Mouse (Mus musculus) liver, embryonic 14.5 days (tissue): ENCODE measurements around the gene Cux2. TPM values are rescaled to one million over a fixed set of nuclear protein-coding genes. Genes with fewer than 3 reads are reported as not detected.

Source experiments
- ATAC-seq: fragments of 200-750 bp; cut with Nextera tagmentation; 2 replicates; pipeline ENCODE4 v1.8.0; 2017; ENCODE audit warnings: moderate number of reproducible peaks, mild to moderate bottlenecking, moderate library complexity; ENCODE audit not compliant: insufficient read depth
- DNase-seq, 3 experiments: peaks; one replicate each; pipeline ENCODE4 v3.0.0-alpha.2; 2012 to 2013; ENCODE audit warnings: low read depth in 3 of 3, low spot score in 3 of 3
- H3K27ac ChIP-seq: fragments of 300-500 bp; sonication (generic); 2 replicates; pipeline ENCODE4 v1.5.1; 2014; ENCODE audit warnings: moderate library complexity, mild to moderate bottlenecking, control low read depth, inconsistent platforms
- H3K27me3 ChIP-seq: fragments of 300-500 bp; sonication (generic); 2 replicates; pipeline ENCODE4 v1.6.1; 2014; ENCODE audit warnings: mild to moderate bottlenecking, low read length, moderate library complexity; ENCODE audit not compliant: control insufficient read depth, insufficient read depth
- H3K36me3 ChIP-seq: fragments of 300-500 bp; sonication (generic); replicated peaks from 2 replicates; pipeline ENCODE4 v1.6.1; 2014; ENCODE audit warnings: low read depth; ENCODE audit not compliant: control insufficient read depth, insufficient read depth
- H3K4me1 ChIP-seq, 2 experiments: fragments of 200-500 bp in 1 of 2; fragments of 300-500 bp in 1 of 2; sonication (generic) in 1 of 2; replicated peaks; 2 replicates each; pipeline ENCODE4 v1.6.1; 2012 to 2014; ENCODE audit warnings: antibody characterized with exemption in 1 of 2, inconsistent platforms in 1 of 2, low read length in 1 of 2; ENCODE audit not compliant: control insufficient read depth in 2 of 2, insufficient read depth in 2 of 2
- H3K4me2 ChIP-seq: fragments of 300-500 bp; sonication (generic); 2 replicates; pipeline ENCODE4 v1.6.1; 2014; ENCODE audit warnings: low read depth, mild to moderate bottlenecking, control low read depth, moderate library complexity
- H3K4me3 ChIP-seq, 2 experiments: fragments of 200-500 bp in 1 of 2; fragments of 300-500 bp in 1 of 2; sonication (generic) in 1 of 2; 2 replicates each; pipeline ENCODE4 v1.5.1; 2012 to 2014; ENCODE audit warnings: low read depth in 2 of 2, low read length in 2 of 2, mild to moderate bottlenecking in 2 of 2, control low read depth in 1 of 2, inconsistent platforms in 1 of 2, moderate library complexity in 1 of 2; ENCODE audit not compliant: insufficient read depth in 1 of 2
- H3K9ac ChIP-seq: fragments of 300-500 bp; sonication (generic); replicated peaks from 2 replicates; pipeline ENCODE4 v1.6.1; 2014; ENCODE audit warnings: mild to moderate bottlenecking, control low read depth, moderate library complexity
- H3K9me3 ChIP-seq: fragments of 300-500 bp; sonication (generic); 2 replicates; pipeline ENCODE4 v1.6.1; 2016; ENCODE audit warnings: low read length, mixed read lengths; ENCODE audit not compliant: control insufficient read depth
- CTCF ChIP-seq: IDR thresholded peaks from 2 replicates; pipeline ENCODE4 v1.5.1; 2016; ENCODE audit warnings: antibody characterized with exemption, low read depth, control low read depth
- EP300 ChIP-seq: IDR thresholded peaks from 2 replicates; pipeline ENCODE4 v1.6.1; 2016; ENCODE audit warnings: antibody characterized with exemption, low read depth
- WGBS: fragments of 180-500 bp; shearing (Covaris S2); extraction: QIAGEN DNeasy Blood & Tissue Kit; methylation state at CpG from one replicate; pipeline ENCODE4 v1.1.7; 2014; ENCODE audit not compliant: insufficient replicate concordance; 5-methylcytosine and 5-hydroxymethylcytosine counted together
- polyA plus RNA-seq, 2 experiments: library from polyadenylated mRNA; depleted of rRNA in 1 of 2; stranded (reverse) in 1 of 2; unstranded in 1 of 2; fragments of >200 nt; fragmentation: Nextera tagmentation in 1 of 2; extraction: Ambion mirVana in 1 of 2; gene quantifications; 2 replicates each; pipeline versions ENCODE4 v1.2.1 to v1.2.3; 2012 to 2014

Gene Cux2
- polyA plus RNA-seq, 2 experiments = 1.0 to 1.4 TPM

DNA sequence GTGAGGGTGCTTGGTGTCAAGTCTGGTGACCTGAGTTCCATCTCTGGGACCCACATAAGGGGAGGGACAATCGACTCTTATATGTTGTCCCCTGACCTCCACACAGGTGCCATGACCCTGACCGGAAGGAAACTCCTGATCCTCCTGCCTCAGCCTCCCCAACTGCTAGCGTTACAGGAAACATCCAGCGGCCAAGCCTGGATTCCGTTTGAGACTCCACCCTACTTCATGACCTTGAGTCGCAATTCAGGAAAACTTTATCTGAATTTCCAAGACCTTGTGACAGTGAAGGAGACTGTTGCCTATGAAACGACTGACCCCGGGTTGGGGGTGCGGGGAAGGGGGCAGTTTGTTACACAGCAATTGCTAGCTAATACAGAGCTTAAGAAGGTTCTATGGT is 208.4 kb downstream of the Cux2 start:
- Histone ChIP-seq H3K4me2 (no peak overlapping the region), H3K27ac (no peak overlapping the region), H3K27me3 (peaks cover 11% of the 10 kb centered on the region), H3K9me3 (no peaks in the 10 kb centered on the region), H3K4me1 (peaks cover 13 to 21% of the 10 kb centered on the region in 2 experiments), H3K36me3 (no peaks in the 10 kb centered on the region), H3K4me3 (no peak overlapping the region), H3K9ac (no peak overlapping the region)
- TF ChIP-seq EP300 (no peak), CTCF (no peak)
- DNase-seq (no peak), ATAC-seq (no peak)
- WGBS = 82% methylated on average over 9 of the region's 9 CpGs

GRCm38 (mm10) chr5:121839128-121839473 is 210.8 kb downstream of the Cux2 start:
- no peaks in the 10 kb centered on the region for H3K36me3 ChIP-seq
- ATAC-seq (no peak), DNase-seq (no peak)
- H3K4me2 ChIP-seq = peak overlapping the region; percentile 84
- WGBS = 26% methylated on average over 7 of the region's 7 CpGs
- no peaks in the 10 kb centered on the region for H3K9me3 ChIP-seq
- TF ChIP-seq EP300 (no peak), CTCF (no peak)
- peak overlapping the region in 1 of 2 experiments; percentile 80; a peak in 2 of 4 replicates for H3K4me3 ChIP-seq
- H3K27ac ChIP-seq = no peak overlapping the region
- peak overlapping the region; percentile 57; the same call in 1 of the 2 replicates for H3K9ac ChIP-seq
- peaks cover 11% of the 10 kb centered on the region for H3K27me3 ChIP-seq
- peaks cover 28 to 31% of the 10 kb centered on the region in 2 experiments for H3K4me1 ChIP-seq

DNA sequence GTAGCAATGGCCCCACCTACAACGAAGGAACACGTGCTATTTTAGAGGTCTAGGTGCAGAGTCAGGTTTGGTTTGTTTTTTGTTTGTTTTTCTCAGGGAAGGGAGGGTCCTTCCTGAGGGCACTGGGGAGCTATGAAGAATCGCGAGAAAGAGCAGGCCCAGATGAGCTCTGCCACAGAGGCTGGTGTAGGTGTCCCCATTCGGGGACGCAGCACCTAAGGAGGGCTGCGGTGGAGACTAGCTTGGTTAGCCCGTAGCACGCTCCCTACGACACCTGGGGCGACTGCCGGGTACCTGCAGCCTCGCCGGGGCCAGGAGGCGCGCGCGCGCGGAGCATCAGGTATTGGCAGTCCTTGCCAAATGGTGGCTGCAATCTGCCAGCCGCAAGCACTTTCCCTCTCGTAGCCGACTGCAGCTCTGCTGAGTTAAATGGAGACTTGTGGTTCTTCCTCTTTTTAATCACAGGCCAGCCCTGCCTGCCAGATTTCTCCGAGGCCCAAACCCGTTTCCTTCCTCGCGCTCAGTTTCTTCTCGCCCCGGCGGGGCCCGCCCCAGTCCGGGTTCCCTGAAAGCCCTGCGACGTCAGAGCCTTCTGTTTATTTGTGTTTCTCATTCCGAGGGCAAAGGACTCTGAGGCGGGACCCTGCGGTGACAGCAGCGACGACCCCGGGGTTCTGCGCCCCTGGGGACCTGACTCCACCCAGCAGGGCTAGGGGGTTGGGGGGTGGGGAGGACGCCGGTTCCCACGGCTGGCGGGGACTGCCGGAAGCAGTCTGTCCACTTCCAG is 211.4 kb downstream of the Cux2 start:
- WGBS = 2% methylated on average over 46 of the region's 46 CpGs
- DNase-seq (no peak), ATAC-seq (no peak)
- Histone ChIP-seq H3K9ac (peak overlapping the region; percentile 57), H3K27me3 (peaks cover 7% of the 10 kb centered on the region), H3K4me3 (peak overlapping the region; percentile 41 to 80), H3K4me2 (peak overlapping the region; percentile 84), H3K9me3 (no peaks in the 10 kb centered on the region), H3K36me3 (no peaks in the 10 kb centered on the region), H3K4me1 (peaks cover 27 to 31% of the 10 kb centered on the region in 2 experiments), H3K27ac (peak overlapping the region; percentile 36; the same call in 1 of the 2 replicates)
- TF ChIP-seq EP300 (no peak), CTCF (no peak)

DNA sequence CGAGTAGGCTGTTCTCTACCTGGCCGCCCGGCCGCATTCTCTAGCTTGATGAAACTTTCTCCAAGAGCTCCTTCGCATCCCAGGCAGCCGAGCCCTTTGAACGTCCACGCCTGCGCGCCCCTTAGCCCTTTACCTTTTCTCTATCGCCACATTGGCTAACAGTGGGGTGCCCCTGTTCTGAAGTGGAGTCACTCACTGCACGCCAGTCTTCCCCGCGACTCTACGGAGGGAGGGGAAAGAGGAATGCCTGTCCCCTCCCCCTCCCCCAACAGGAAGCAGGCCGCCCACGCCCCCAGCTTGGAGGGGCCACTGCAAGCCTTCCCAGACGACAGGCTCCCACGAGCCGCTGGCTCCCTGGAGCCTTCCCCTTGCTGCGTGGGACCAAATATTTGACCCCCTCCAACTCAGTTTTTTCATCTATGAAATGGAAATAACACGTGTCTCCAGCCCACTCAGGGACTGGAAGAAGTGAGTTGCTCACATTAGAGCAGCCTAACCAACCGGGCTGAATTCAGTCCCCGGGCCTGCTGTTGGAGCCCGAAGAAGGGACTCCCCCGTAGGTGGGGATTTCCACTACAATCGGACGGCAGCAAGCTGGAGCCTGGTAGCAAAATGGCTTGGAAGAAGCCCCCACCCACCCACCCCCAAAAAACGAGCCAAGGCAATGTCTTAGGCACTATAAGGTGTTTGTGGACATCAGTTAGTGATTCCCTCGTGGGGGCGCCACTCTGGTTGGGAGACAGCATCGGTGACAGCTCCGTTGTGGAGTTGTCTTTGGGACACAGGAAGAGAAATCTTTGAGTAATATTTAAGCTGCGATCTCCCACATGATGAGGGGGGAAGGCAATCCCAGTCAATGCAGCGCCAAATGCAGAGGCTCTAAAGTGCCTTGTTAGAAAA is 212.2 kb downstream of the Cux2 start, which contains the start of gene Sh2b3:
Gene Sh2b3 (minus strand): TSS at position 206 of the 900 bp plus-strand sequence.
- Histone ChIP-seq H3K4me1 (peaks cover 28 to 31% of the 10 kb centered on the region in 2 experiments), H3K4me3 (peak within 1 kb of the TSS; percentile 80 to 92), H3K9me3 (no peaks in the 10 kb centered on the region), H3K36me3 (no peaks in the 10 kb centered on the region), H3K27ac (peak within 1 kb of the TSS; percentile 65), H3K9ac (peak within 1 kb of the TSS; percentile 77), H3K4me2 (peak within 1 kb of the TSS; percentile 84), H3K27me3 (peaks cover 3% of the 10 kb centered on the region; the same call in 1 of the 2 replicates)
- peak; percentile 13; the same call in 1 of the 2 replicates for TF ChIP-seq CTCF
- TF ChIP-seq EP300 = no peak
- no peak for DNase-seq
- WGBS = under 1% methylated on average over 35 of the region's 35 CpGs
- peak; percentile 6; the same call in 1 of the 2 replicates for ATAC-seq
